Mouse (Mus musculus) spleen, embryonic (tissue): ENCODE results near the gene Rbm12.

Experiments used
- CTCF ChIA-PET: fragments of 350-600 bp; sonication (Branson Sonifier 250); formaldehyde crosslinking; loops from one replicate; lab custom pipeline; 2022; lab: Charles Lee

Rbm12 gene

GRCm38 (mm10) chr2:156080391-156080790 lies 31.4 kb downstream of the Rbm12 start:
- CTCF ChIA-PET = no interaction called here

GRCm38 (mm10) chr2:156079674-156080073 lies 32.1 kb downstream of the Rbm12 start:
- CTCF ChIA-PET = no interaction called here

- CTCF ChIA-PET = no interaction called here
These were observed 32.6 kb downstream of the Rbm12 start for GRCm38 (mm10) chr2:156079183-156079560.

- CTCF ChIA-PET = no interaction called here
These were observed 33.2 kb downstream of the Rbm12 start for GRCm38 (mm10) chr2:156078421-156079182.

GRCm38 (mm10) chr2:156077461-156077860 lies 34.3 kb downstream of the Rbm12 start:
- CTCF ChIA-PET = no interaction called here

- CTCF ChIA-PET = no interaction called here
These were observed 38.1 kb downstream of the Rbm12 start for GRCm38 (mm10) chr2:156073725-156074124.

- CTCF ChIA-PET = no interaction called here
These were observed 40.5 kb downstream of the Rbm12 start for GRCm38 (mm10) chr2:156071236-156071635.

- CTCF ChIA-PET = no interaction called here
These were observed 43.9 kb downstream of the Rbm12 start for GRCm38 (mm10) chr2:156067916-156068315.

- CTCF ChIA-PET = interaction anchor here (1.2 kb wide), 1 partner anchor 58 kb away, joined by 3 read pairs; the partner anchor contains the start of genes 6430550D23Rik and Ergic3
These were observed 45.7 kb downstream of the Rbm12 start for GRCm38 (mm10) chr2:156066126-156066525.

GRCm38 (mm10) chr2:156065099-156066041 lies 46.4 kb downstream of the Rbm12 start, which contains the start of gene Spag4:
Spag4 (plus strand) TSS chr2:156065175.
- CTCF ChIA-PET = interaction anchor here (1.2 kb wide), 1 partner anchor 57 kb away, joined by 3 read pairs; the partner anchor contains the start of genes 6430550D23Rik and Ergic3

GRCm38 (mm10) chr2:156052816-156053215 lies 59.0 kb downstream of the Rbm12 start, which contains the start of gene Fer1l4:
Fer1l4 (minus strand) TSS chr2:156052947.
- CTCF ChIA-PET = no interaction called here

- CTCF ChIA-PET = no interaction called here
These were observed 63.8 kb downstream of the Rbm12 start for GRCm38 (mm10) chr2:156047929-156048328.

- CTCF ChIA-PET = no interaction called here
These were observed 68.9 kb downstream of the Rbm12 start for GRCm38 (mm10) chr2:156042903-156043302.
